Mouse (Mus musculus) spleen, adult 18-20 months (tissue): Measurements from ENCODE around the gene Dennd1b.
A peak's percentile ranks its signal among the peaks of the same experiment; 100 is the strongest.

ENCODE experiments used
- DNase-seq, 2 experiments: peaks; one replicate each; pipeline ENCODE4 v3.0.0; 2022; ENCODE audit warnings: mixed read lengths in 2 of 2

Dennd1b gene

GRCm38 (mm10) chr1:138963868-138964458, 728 bp downstream of the Dennd1b start:
- peak in 1 of 2 experiments; percentile 29 for DNase-seq

DNA sequence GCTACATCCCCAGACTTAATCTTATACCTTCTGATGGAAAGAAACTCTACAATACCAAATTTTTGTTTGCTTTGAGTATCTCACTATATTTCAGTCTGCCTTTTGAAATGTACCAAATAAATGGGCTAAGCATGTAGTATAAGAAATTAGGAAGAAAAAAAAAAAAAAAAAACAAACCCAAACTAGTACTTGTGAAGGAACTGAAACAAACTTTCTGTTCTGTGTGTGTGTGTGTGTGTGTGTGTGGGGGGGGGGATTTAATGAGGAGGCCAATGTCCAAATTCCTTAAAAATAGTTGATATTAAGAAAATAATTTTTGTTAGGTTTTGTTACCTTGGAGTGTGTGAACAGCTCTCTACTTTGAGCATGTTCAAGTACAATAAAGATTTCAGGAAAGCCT, 1.8 kb downstream of the Dennd1b start:
- no peak for DNase-seq

DNA sequence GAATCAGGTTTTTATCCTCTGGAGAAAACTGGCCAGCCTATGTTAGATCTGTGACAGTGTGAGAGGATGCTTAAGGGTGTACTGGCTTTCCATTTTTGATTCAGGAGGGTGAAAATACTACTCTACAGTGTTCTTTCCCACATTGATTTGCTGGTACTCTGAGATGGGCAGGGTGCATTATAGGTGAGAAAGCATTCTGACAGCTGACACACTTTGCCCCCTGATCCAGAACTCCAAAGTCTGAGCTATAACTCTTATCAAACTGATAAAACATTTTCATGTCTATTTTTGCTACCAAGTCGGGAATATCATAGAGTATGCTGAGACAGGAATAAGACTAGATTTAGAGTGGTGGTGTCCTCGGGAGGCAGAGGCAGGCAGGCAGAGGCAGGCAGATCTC, 2.3 kb downstream of the Dennd1b start:
- DNase-seq, result no peak

GRCm38 (mm10) chr1:138967450-138967849, 4.2 kb downstream of the Dennd1b start:
- no peak for DNase-seq

DNA sequence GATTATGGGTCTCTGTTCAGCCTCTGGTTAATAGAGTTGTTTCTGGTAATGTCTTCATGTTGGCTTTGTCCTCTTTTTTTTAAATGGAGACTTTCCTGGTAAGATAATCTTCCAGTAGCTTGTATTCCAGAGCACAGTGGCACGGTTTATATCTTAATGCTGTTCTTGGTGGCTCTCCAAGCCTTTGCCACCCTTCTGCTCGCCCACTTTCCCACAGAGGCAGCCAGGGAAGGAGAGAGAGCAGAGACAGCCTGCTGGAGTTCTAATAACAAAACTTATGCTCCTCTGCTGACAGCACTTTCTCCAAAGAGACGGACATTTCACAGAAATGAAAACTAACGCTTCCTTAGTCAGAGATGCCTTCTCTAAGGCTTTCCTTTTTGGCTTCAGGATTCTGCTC, 6.8 kb downstream of the Dennd1b start:
- DNase-seq, result no peak

DNA sequence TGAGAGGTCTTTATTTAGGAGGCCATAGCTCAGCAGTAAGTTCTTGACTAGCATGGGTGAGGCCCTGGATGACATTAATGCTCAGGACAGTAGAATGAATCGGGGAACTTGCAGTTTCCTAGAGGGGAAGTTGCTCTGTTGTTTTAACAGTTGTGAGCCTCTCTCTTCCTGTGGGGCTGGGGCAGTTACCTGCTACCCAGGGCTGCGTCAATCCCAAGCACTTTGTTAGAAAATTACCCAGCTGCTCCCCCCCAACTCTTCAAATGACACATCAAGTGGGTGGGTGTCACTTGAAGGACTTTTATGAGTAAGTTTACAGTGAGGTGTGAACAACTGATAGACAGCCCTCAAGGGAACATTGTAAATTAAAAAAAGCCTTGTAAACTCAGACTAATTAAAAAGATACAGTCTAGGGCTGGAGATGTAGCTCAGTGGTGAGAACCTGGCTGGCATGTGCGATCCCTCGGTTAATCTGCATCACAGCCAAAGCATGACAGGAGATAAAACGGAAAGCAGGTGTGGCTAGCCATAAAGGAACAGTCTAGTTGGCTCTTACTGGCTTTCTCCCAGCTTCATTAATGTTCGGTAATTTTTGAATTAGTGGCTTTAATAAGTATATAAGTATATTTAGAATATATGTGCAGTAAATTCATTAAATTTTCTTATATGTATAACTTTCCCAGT, 10.4 kb downstream of the Dennd1b start:
- DNase-seq, result peak in 1 of 2 experiments; percentile 26

- DNase-seq, result no peak
These were observed 11.6 kb downstream of the Dennd1b start for GRCm38 (mm10) chr1:138974836-138975235.

DNA sequence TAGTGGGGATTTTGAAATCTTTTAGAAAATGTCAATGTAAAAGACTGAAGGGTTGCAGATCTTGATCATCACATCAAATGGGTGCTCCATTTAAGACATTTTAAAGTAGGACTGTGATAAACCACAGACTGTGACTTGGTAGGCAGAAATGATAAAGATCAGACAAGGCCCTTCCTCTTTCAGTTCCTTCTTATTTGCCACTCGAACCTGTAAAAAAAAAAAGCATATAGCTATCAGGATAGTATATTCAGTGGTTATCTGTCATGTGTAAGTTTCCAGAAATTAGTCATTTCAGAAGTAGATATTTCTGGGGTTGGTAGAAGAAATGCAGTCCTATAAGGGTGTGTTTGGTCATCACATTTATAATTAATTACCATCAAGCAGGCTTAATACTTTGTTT, 12.7 kb downstream of the Dennd1b start:
- no peak for DNase-seq

DNA sequence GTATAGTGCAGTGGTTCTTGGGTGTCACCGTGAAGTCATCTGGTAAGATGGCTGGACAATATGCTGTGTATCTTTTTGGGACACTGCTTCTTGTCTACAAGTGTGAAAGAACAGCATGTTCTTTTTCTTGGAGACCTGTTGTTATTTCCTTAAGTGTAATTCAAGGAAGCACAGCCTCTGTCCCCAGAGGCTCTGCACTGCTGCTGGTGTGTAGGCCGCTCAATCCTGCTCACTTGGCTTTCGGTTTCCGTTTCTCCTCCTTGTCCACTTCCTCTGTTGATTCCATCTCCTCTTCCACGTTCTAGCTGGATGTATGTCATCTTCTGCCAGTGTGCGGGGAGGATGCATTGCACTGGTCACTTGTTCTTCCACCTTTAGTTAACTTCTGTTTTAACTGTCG, 19.0 kb downstream of the Dennd1b start:
- no peak for DNase-seq

DNA sequence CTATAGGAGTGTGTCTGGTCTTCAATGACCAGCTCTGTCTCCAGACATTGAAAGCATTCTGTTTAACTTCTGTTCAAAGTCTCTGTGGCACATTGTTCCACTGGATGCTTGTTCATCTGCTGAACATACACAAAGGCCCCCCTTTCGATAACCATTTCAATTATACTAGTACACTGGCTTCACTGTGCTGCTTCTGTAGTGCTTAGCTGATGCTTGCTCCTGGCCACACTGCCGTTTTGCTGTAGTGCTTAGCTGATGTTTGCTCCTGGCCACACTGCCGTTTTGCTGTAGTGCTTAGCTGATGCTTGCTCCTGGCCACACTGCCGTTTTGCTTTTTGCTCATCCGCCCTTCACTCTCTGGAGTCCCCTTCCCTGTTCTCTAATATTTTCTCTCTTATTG, 19.4 kb downstream of the Dennd1b start:
- DNase-seq, result no peak

DNA sequence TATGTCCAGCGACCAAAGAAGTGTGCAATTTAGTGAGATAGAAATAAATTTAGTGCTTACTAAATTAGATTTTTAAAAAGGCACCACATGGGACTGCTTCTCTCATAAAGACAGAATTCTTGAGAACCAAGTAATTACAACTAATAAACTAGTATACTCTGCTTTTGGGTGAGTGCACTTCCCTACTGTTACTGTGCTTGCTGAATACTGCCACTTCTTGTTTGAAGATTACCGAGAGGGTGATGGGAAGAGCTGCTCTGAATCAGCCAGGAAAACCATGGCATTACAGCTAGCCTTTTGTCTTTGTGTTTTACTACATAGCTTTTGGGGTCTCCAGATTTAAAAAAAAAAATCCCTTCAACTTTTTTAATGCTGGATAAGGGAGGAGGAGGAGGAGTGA, 19.8 kb downstream of the Dennd1b start:
- no peak for DNase-seq

DNA sequence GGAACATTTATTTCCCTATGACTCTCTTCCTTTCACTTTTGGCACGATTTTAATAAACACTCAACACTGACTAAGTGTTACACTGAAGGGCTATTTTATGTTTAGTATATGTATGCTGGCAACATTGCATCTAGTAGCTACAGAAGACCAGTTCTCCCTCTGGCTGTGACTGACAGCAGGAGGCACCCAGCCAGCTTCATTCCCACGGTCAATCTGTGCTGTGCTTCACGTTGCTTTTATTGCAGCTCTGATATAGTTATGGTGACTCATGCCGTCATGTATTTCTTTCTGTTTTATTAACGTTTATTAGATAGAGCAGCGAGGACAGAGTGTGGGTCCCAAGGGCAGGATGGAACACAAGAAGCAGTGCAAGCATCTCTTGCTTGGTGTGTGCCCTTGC, 20.2 kb downstream of the Dennd1b start:
- DNase-seq, result no peak

GRCm38 (mm10) chr1:138984161-138984560, 20.9 kb downstream of the Dennd1b start:
- DNase-seq, result no peak

GRCm38 (mm10) chr1:138992384-138993138, 29.3 kb downstream of the Dennd1b start:
- DNase-seq, result no peak

DNA sequence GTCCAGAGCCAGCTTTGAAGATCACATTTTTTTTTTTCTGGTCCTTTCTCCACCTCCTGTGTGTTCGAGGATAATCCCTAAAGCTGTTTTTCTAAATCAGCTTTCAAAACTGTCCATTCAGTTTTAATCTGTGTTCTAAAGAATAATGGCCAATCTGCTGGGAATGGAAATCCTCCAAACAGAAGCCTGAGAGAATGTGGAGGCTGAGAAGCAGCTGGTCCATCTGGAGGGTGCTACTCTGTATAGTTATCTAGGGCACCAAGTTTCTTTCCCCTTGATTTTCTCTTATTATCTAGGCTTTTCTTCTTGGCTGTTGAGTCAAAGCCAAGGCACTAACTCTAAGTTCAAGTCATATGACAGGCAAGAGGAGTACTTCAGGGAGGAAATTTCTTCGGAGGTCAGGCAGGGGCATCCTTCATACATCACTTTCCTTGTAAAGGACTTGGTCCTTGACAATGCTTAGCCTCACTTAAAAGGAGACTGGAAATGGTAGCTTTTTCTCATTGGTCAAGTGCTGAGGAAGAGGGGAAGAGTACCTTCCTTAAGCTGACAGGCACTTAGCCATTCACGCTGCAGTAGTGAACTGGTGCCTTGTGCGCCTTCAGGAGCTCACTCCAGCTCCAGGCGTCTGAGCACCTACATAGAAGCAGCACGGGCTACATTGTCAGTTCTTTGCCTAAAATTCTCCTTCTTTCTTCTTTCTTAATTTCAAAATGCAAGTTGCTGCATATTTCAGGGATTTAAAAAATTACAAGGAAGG, 32.6 kb downstream of the Dennd1b start:
- no peak for DNase-seq

GRCm38 (mm10) chr1:138996663-138997062, 33.4 kb downstream of the Dennd1b start:
- DNase-seq, result no peak

- DNase-seq, result no peak
These were observed 37.6 kb downstream of the Dennd1b start for GRCm38 (mm10) chr1:139000675-139001379.

GRCm38 (mm10) chr1:139003503-139003902, 40.3 kb downstream of the Dennd1b start:
- no peak for DNase-seq

GRCm38 (mm10) chr1:139006000-139006399, 42.8 kb downstream of the Dennd1b start:
- no peak for DNase-seq

DNA sequence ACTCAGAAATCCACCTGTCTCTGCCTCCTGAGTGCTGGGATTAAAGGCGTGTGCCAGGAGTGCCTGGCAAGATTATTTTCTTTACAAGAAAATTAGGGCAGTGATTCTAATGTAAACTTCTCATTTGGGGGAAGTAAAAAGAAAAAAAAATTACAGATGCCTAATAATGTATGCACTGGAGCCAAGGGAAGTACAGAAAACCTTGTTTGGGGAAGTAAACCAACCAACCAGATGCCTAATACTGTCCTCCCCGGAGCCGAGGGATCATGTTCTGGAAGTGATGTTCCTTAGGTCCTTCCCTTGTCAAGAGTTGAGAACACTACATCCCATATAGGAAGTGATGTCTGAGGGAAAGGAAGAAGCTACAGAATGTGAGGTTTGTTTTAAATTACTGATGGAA, 44.2 kb downstream of the Dennd1b start:
- no peak for DNase-seq

GRCm38 (mm10) chr1:139015118-139015788, 52.0 kb downstream of the Dennd1b start:
- DNase-seq, result no peak

DNA sequence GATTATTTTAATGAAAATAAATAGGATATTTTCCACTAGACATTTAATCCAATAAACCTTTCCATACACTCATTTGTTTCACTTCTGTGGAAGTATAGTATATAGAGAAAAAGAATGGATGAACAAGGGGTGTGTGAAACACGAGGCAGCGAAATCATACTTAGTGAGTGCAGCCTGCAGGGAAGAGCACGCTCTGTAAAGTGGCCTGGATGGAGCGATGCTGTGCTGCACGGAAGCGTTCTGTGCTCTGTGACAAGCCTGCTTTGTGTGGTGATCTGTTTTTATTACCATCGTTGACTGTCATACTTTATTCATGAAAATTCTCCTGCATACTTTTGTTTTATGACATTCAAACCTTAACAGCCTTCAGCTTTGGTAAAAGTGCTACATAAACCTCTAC, 58.1 kb downstream of the Dennd1b start:
- no peak for DNase-seq
